In the genomic region with DNA sequence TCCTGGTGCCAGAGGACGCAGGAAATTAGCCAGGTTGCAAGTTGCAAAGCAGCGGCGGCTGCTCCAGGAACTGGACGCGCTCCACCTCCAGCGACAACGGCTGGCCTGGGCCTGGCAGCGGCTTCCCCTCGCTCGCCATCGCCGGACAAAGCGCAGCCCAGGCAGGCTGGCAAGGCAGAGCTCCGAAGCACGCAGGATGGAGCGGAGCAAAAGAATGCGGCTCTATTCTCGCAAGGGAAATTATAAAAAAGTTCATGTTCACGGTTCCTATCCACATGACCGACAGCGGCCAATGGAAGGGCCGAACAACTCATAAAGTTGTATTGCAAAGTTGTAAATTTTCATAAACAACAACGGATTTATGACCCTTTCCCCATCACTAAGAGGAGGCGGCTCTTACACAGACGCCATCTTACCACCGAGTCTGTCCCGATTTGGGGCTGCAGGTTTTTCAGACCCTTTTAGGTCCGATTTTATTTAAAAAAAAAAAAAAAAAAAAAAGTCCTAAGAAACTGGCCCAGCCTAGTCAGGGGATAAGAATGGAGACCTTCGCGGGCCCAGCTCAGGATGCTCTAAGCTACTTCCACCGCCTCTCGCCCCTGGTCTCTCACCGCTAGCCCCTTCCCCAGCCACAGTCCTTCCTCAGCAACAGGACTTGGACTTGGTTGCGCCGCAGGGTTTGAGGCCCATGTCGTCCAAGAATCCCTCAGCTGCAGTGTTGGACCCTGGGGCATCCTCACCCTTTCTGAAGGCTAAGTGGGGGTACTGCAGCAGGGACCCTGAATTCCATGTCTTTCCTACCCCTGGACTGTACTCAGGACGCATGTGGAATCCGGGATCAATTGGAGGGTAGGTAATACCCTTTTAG, we compare ENCODE assay signal across 8 mouse cellular contexts. TPM values are rescaled to one million over a fixed set of nuclear protein-coding genes. Genes with fewer than 3 reads are reported as not detected.
DNase-seq lines count a peak whose midpoint lies in the region; ATAC-seq and TF ChIP-seq lines count a peak whose summit lies in the region.

TSS of gene Hoxa3 (minus strand) at position 218 of the 868 bp plus-strand sequence.
TSS of gene Gm28308 (minus strand) at position 221 of the 868 bp plus-strand sequence.

- peak; percentile 41 for ATAC-seq in intestine, embryonic 16.5 days
- ATAC-seq in liver, postnatal 0 days = no peak

- H3K9me3 ChIP-seq in intestine, embryonic 16.5 days (ENCODE audit: control insufficient read depth, low read length) = no peaks in the 10 kb centered on the region
- H3K9me3 ChIP-seq in liver, postnatal 0 days (ENCODE audit: low read length) = no peaks in the 10 kb centered on the region

- peak; percentile 21 to 48 for DNase-seq in heart, adult 2 months
- no peak for DNase-seq in heart, adult 8-10 months (ENCODE audit: low spot score)
- DNase-seq in embryo, embryonic 9.5 days (ENCODE audit: extremely low spot score) = peak; percentile 65
- DNase-seq in liver, postnatal 0 days = no peak
- peak; percentile 61 for DNase-seq in urinary bladder, postnatal 25 days (ENCODE audit: low spot score)
- no peak for DNase-seq in cerebellum, postnatal 10 days
- no peak for DNase-seq in layer of hippocampus, adult 11-12 months (ENCODE audit: low spot score)

- intact Hi-C loops in heart, adult 2 months (cut with DNase I) = loop anchor here (5.0 kb wide), 1 partner anchor 1031 kb away; no protein-coding TSS in a partner anchor

- peak within 1 kb of the TSS; percentile 43 for H3K4me3 ChIP-seq in heart, adult 2 months
- peak within 1 kb of the TSS; percentile 59 for H3K4me3 ChIP-seq in intestine, embryonic 16.5 days (ENCODE audit: low read length)
- peak within 1 kb of the TSS; percentile 35 for H3K4me3 ChIP-seq in liver, postnatal 0 days (ENCODE audit: low read depth, low read length)

- H3K27me3 ChIP-seq in heart, adult 2 months (ENCODE audit: control insufficient read depth, insufficient read depth, low read length) = peaks cover 53% of the 10 kb centered on the region
- H3K27me3 ChIP-seq in intestine, embryonic 16.5 days (replicated peaks; ENCODE audit: control insufficient read depth, insufficient read depth, low read length) = peaks cover 75% of the 10 kb centered on the region
- H3K27me3 ChIP-seq in liver, postnatal 0 days (ENCODE audit: insufficient read depth, low read length) = peaks cover 98% of the 10 kb centered on the region

- peak within 1 kb of the TSS; percentile 41; the same call in 1 of the 2 replicates for H3K9ac ChIP-seq in heart, adult 2 months (ENCODE audit: low read depth, low read length)
- H3K9ac ChIP-seq in intestine, embryonic 16.5 days (ENCODE audit: low read depth, low read length) = peak within 1 kb of the TSS; percentile 72
- H3K9ac ChIP-seq in liver, postnatal 0 days (replicated peaks) = no peak within 1 kb of the TSS

- 6% methylated on average over 38 of the region's 38 CpGs for WGBS in heart, adult 2 months
- WGBS in intestine, embryonic 16.5 days = 8% methylated on average over 38 of the region's 38 CpGs
- 4% methylated on average over 38 of the region's 38 CpGs for WGBS in liver, postnatal 0 days (ENCODE audit: insufficient replicate concordance)

- H3K36me3 ChIP-seq in heart, adult 2 months (ENCODE audit: control insufficient read depth, insufficient read depth, low read length) = no peaks in the 10 kb centered on the region
- no peaks in the 10 kb centered on the region for H3K36me3 ChIP-seq in intestine, embryonic 16.5 days (ENCODE audit: control insufficient read depth, insufficient read depth, low read length)
- H3K36me3 ChIP-seq in liver, postnatal 0 days (replicated peaks; ENCODE audit: insufficient read depth, low read length) = no peaks in the 10 kb centered on the region

- no peak for TF ChIP-seq POLR2A in heart, adult 2 months (IDR thresholded peaks at IDR 0.05; ENCODE audit: insufficient read depth, low read depth, low read length)

- TF ChIP-seq EP300 in heart, adult 2 months (IDR thresholded peaks at IDR 0.05; ENCODE audit: insufficient read depth, low read depth, low read length) = no peak
- TF ChIP-seq EP300 in liver, postnatal 0 days (IDR thresholded peaks at IDR 0.05; ENCODE audit: low read depth) = no peak

- H3K27ac ChIP-seq in heart, adult 2 months = 0 out of 2 replicates have a peak within 1 kb of the TSS, but pooled peaks have one; percentile 20
- peak within 1 kb of the TSS; percentile 85 for H3K27ac ChIP-seq in intestine, embryonic 16.5 days (ENCODE audit: low read length)
- no peak within 1 kb of the TSS for H3K27ac ChIP-seq in liver, postnatal 0 days (ENCODE audit: low read depth)

- no peaks in the 10 kb centered on the region; the same call in 1 of the 2 replicates for H3K4me1 ChIP-seq in heart, adult 2 months (ENCODE audit: control insufficient read depth, insufficient read depth, low read length)
- H3K4me1 ChIP-seq in intestine, embryonic 16.5 days (ENCODE audit: control insufficient read depth, insufficient read depth, low read length) = peaks cover 24% of the 10 kb centered on the region
- peaks cover 8% of the 10 kb centered on the region for H3K4me1 ChIP-seq in liver, postnatal 0 days (ENCODE audit: insufficient read depth)

- peak within 1 kb of the TSS; percentile 57 for H3K4me2 ChIP-seq in intestine, embryonic 16.5 days (ENCODE audit: low read depth, low read length)
- H3K4me2 ChIP-seq in liver, postnatal 0 days (ENCODE audit: low read depth, low read length) = peak within 1 kb of the TSS; percentile 49

- TF ChIP-seq CTCF in heart, adult 2 months (IDR thresholded peaks at IDR 0.05) = no peak
- no peak for TF ChIP-seq CTCF in liver, postnatal 0 days (IDR thresholded peaks at IDR 0.05; ENCODE audit: low read depth)

- no peaks in the 10 kb centered on the region for H3K79me2 ChIP-seq in heart, adult 2 months (replicated peaks; ENCODE audit: control insufficient read depth, insufficient read depth, low read length)

RNA-seq across cellular contexts. Expression of gene Hoxa3, which starts in this region (rescaled TPM):
- total RNA-seq in heart, adult 2 months (2021) = under 1 TPM; 0.55 to 0.76 TPM
- 0.53 and 1.3 TPM in 2 replicates for polyA plus RNA-seq in heart, adult 2 months (2012; rRNA removed)
- under 1 TPM; 0.16 to 0.89 (median 0.31) TPM for total RNA-seq in heart, adult 8-10 months (2022)
- polyA plus RNA-seq in intestine, embryonic 16.5 days (2015; fragmentation: Nextera tagmentation; extraction: Ambion mirVana) = 5.2 and 5.9 TPM in 2 replicates
- polyA plus RNA-seq in liver, postnatal 0 days (2015; fragmentation: Nextera tagmentation; extraction: Ambion mirVana) = 0.16 and 0.17 TPM in 2 replicates

RNA-seq across cellular contexts. Expression of gene Gm28308, which starts in this region (rescaled TPM):
- total RNA-seq in heart, adult 2 months (2021) = not detected
- not detected in 2 replicates for polyA plus RNA-seq in heart, adult 2 months (2012; rRNA removed)
- total RNA-seq in heart, adult 8-10 months (2022) = under 1 TPM in 1 of 4 experiments, not detected in 3; 0.54 TPM
- polyA plus RNA-seq in intestine, embryonic 16.5 days (2015; fragmentation: Nextera tagmentation; extraction: Ambion mirVana) = not detected in 2 replicates
- polyA plus RNA-seq in liver, postnatal 0 days (2015; fragmentation: Nextera tagmentation; extraction: Ambion mirVana) = not detected in 2 replicates

Comparison
In these comparisons a context has a peak if more than half of its experiments do, and no peak if none do; other contexts are left out.
1. DNase-seq: peak in heart, adult 2 months (2 of 2), embryo, embryonic 9.5 days (single experiment) and urinary bladder, postnatal 25 days (single experiment); none in heart, adult 8-10 months (single experiment), liver, postnatal 0 days (single experiment), cerebellum, postnatal 10 days (0 of 2) and layer of hippocampus, adult 11-12 months (single experiment).
2. Peak in every context shown above with its lines, with median percentiles within 50 percentile points of each other: H3K4me3 ChIP-seq.